Mouse (Mus musculus): ENCODE measurements around the gene Aagab. TPM values are rescaled to one million over a fixed set of nuclear protein-coding genes. Genes with fewer than 3 reads are reported as not detected.

Aagab gene
- polyA plus RNA-seq, 1 experiment from 2014 or later: 25.7 TPM

DNA sequence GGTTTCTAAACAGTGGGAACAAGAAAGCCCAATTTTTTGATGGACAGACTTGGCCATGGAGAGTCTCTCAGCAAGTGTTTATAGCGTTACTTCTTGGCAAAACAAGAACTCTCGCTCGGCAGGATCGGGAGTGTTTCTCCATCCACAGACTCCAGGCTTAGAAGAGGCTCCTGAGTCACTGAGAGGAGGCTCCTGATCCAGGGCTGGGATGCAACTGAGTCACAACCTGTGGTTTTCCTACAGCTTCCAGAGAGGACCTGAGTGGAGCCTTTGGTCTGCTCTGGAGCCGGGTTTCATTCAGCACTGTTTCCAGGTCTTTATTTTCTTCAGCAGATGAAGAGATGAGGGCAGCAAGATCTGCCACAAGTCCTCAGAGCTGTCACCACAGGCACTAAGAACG is 5.5 kb downstream of the Aagab start:
- ATAC-seq (ENCODE audit: insufficient number of reproducible peaks, low FRiP score, low TSS enrichment, low read depth): no peak
- WGBS: 64% methylated on average over 6 of the region's 6 CpGs
- H3K36me3 ChIP-seq: no peaks in the 10 kb centered on the region
- H3K4me2 ChIP-seq: no peak overlapping the region
- H3K27ac ChIP-seq: no peak overlapping the region
- H3K9me3 ChIP-seq: no peaks in the 10 kb centered on the region
- no peak overlapping the region for H3K4me3 ChIP-seq
- H3K9ac ChIP-seq: no peak overlapping the region
- peaks cover 47% of the 10 kb centered on the region for H3K4me1 ChIP-seq
- no peaks in the 10 kb centered on the region for H3K27me3 ChIP-seq

DNA sequence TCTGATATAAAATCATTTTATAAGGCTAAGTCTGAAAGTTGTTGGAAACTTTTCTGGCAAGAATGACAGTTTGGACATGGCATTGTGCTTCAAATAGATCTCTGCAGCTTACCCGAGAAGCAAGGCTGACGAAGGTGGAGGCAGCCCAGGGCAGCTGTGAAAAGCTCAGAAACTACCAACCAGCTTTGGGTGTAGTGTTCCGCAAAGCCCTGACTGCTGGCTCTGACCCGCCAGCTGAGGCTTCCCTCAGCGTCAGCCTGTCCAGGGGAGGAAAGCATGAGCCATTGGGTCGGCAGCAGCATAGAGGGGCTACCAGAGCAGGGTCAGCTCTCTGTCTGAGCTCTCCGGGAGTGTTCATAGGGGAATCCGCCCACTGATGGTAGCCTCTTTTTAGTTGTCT is 6.8 kb downstream of the Aagab start:
- no peak overlapping the region for H3K9ac ChIP-seq
- H3K4me3 ChIP-seq: no peak overlapping the region
- H3K4me1 ChIP-seq: peaks cover 47% of the 10 kb centered on the region
- 70% methylated on average over 8 of the region's 8 CpGs for WGBS
- no peaks in the 10 kb centered on the region for H3K36me3 ChIP-seq
- H3K9me3 ChIP-seq: no peaks in the 10 kb centered on the region
- 0 out of 2 replicates have a peak overlapping the region, but pooled peaks have one; percentile 22 for H3K27ac ChIP-seq
- H3K4me2 ChIP-seq: no peak overlapping the region
- no peak for ATAC-seq (ENCODE audit: insufficient number of reproducible peaks, low FRiP score, low TSS enrichment, low read depth)
- no peaks in the 10 kb centered on the region for H3K27me3 ChIP-seq

DNA sequence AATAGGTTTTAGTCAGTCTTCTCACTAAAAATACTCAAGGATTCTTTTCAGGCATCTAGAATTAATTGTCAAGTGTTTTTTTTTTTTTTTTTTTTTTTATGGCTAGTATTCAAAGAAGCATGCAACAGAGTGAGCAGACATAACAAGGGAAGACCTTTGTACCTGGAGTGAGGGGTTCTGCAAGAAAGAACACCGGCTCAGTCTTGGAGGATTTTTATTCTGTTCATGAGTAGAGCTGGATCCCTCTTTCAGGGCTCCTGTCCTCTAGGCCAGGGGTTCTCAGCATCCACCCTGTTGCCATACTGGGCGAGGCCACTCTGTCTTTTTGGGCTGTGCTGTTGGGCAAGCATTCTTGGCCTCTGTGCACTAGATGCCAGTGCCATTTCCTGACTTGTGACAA is 7.3 kb downstream of the Aagab start:
- WGBS: 92% methylated on average over 2 of the region's 2 CpGs
- Histone ChIP-seq H3K9me3 (no peaks in the 10 kb centered on the region), H3K4me1 (peaks cover 52% of the 10 kb centered on the region), H3K4me2 (no peak overlapping the region), H3K36me3 (no peaks in the 10 kb centered on the region), H3K27ac (0 out of 2 replicates have a peak overlapping the region, but pooled peaks have one; percentile 85), H3K4me3 (no peak overlapping the region), H3K9ac (no peak overlapping the region), H3K27me3 (no peaks in the 10 kb centered on the region)
- no peak for ATAC-seq (ENCODE audit: insufficient number of reproducible peaks, low FRiP score, low TSS enrichment, low read depth)

DNA sequence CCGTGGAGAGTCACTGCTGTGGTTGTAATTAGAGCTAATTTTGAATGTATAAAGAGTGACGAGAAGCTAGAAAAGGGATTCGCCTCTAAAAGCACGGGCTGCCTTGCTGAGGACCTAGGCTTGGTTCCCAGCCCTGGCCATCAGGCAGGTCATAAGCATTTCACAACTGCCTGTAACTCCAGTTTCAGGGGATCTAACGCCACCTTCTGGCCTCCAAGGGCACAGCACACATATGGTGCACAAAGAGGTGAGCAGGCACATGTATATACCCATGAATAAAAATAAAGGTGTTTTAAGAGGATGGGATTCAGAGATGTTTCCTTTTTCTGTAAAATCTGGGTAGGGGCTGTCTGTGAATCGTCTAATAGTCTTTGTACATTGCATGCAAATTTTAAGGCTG is 7.8 kb downstream of the Aagab start:
- Histone ChIP-seq H3K9me3 (no peaks in the 10 kb centered on the region), H3K4me3 (no peak overlapping the region), H3K4me2 (no peak overlapping the region), H3K27me3 (no peaks in the 10 kb centered on the region), H3K27ac (peak overlapping the region; percentile 85; the same call in 1 of the 2 replicates), H3K9ac (no peak overlapping the region), H3K36me3 (no peaks in the 10 kb centered on the region), H3K4me1 (peaks cover 54% of the 10 kb centered on the region)
- 80% methylated on average over 6 of the region's 6 CpGs for WGBS
- ATAC-seq (ENCODE audit: insufficient number of reproducible peaks, low FRiP score, low TSS enrichment, low read depth): no peak

DNA sequence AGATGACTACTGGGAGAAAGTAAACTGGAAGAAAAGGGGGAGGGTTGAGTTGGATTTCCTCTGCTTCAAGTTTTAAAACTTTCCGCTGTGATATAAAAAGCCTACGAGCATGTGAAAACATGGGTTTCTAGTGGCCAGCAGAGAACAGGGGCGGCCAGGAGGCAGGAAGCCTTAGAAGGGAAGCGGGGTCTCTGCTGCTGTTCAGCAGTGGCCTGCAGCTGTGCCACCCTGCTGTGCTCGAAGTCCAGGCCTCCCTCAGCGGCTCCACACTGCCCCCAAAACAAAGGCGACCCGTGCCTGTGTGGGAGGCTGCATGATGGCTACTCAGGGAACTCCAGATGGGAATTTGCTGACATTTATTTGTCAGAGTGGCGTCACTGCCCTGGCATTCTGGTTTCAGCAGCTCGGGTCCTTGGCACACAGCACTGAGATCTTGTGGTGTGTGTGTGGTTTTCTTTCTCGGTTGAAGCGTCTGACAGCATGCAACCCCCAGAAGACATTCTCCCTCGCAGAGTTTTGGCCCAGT is 8.4 kb downstream of the Aagab start:
- Histone ChIP-seq H3K4me2 (peak overlapping the region; percentile 32), H3K36me3 (no peaks in the 10 kb centered on the region), H3K4me1 (peaks cover 54% of the 10 kb centered on the region), H3K9ac (no peak overlapping the region), H3K4me3 (no peak overlapping the region), H3K27ac (peak overlapping the region; percentile 85), H3K27me3 (no peaks in the 10 kb centered on the region), H3K9me3 (no peaks in the 10 kb centered on the region)
- ATAC-seq (ENCODE audit: insufficient number of reproducible peaks, low FRiP score, low TSS enrichment, low read depth): peak; percentile 27; the same call in 1 of the 2 replicates
- 17% methylated on average over 13 of the region's 13 CpGs for WGBS

DNA sequence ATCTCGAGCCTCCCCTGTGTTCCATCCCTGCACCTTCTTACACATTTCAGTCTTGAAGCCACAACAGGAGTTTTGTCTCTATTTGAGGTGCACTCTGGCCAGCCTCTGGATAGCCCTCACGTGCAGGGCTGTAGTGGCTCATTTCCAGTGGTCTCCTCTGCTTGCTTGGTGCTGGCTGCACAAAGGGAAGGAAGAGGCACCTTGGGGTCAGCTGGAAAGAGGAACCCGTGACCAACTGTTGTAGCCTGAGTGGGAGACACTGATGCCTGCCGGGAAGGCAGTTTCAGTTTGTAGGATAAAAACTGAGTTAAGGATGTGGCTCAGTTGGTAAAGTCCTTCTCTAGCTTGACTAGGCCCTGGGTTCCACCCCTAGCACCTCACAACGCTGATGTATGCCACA is 9.5 kb downstream of the Aagab start:
- peaks cover 5% of the 10 kb centered on the region; the same call in 1 of the 2 replicates for H3K36me3 ChIP-seq
- H3K27ac ChIP-seq: peak overlapping the region; percentile 29
- WGBS: 63% methylated on average over 5 of the region's 5 CpGs
- ATAC-seq (ENCODE audit: insufficient number of reproducible peaks, low FRiP score, low TSS enrichment, low read depth): no peak
- no peaks in the 10 kb centered on the region for H3K9me3 ChIP-seq
- no peak overlapping the region for H3K4me2 ChIP-seq
- H3K4me3 ChIP-seq: no peak overlapping the region
- no peaks in the 10 kb centered on the region for H3K27me3 ChIP-seq
- H3K9ac ChIP-seq: no peak overlapping the region
- H3K4me1 ChIP-seq: peaks cover 54% of the 10 kb centered on the region

DNA sequence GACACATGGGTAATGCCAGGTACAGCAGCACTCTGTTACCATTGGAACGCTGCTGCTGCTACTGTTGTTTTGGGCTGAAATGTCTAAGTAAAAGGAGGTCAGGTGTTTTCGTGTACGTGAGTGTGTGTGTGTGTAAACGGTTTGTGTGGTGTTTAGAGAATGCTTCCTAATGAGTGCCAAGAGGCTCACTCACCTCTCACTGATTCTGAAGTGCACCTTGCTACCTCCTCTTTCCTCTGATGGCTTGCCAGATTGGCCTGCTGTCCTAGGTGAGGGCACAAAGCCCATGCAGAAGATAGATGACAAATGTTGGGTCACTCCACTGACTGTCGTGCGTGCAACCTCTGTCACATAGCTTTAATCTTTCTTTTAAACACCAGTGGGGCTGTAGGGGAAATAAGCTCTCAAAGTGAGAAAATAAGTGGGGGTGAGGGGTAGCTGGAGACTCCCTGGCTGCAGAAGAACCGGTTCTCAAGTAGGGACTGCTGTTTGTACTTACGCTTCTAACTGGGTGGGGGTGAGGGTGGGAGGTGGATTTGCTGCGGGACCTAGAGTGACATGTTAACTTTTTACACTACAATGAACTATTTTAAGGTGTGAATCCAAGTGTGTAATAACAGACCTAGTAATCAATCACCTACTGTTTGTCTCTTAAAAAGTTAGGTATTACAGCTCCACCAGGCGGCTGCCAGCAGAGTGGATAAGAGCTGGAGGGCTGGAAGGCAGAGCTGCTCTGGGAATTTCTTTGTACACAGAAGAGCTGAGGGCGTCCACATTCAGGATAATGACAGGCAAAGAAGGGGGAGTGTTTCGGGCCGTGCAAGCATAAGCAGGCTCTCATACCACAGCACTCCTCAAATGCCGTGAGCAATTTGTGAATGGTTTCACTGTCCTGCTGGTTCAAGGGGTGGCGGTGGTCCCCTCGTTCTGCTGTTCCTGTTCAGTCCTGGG is 10.4 kb downstream of the Aagab start:
- peak; percentile 55; the same call in 1 of the 2 replicates for ATAC-seq (ENCODE audit: insufficient number of reproducible peaks, low FRiP score, low TSS enrichment, low read depth)
- Histone ChIP-seq H3K4me3 (no peak overlapping the region), H3K9me3 (no peaks in the 10 kb centered on the region), H3K4me1 (peaks cover 54% of the 10 kb centered on the region), H3K9ac (no peak overlapping the region), H3K4me2 (peak overlapping the region; percentile 3; the same call in 1 of the 2 replicates), H3K27me3 (no peaks in the 10 kb centered on the region), H3K27ac (peak overlapping the region; percentile 61), H3K36me3 (peaks cover 11% of the 10 kb centered on the region)
- 35% methylated on average over 16 of the region's 16 CpGs for WGBS

DNA sequence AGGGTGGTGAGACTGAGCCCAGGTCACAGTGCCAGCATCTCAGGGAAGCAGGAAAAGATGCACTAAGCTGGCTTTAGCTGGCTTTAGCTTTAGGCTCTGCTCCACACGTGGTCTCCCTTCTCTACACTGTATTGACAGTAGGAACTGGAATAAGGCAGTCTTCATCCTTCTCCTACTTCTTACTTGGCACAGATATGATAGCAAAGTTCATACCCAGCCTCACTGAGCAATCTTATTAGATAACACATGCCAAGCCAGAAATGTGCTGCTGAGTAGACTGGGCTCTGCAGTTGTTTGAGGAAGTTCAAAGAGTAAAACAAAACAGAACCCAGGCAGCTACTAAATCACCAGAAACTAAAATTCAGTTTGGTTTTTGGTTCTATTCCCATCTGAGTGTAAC is 11.1 kb downstream of the Aagab start:
- Histone ChIP-seq H3K27ac (peak overlapping the region; percentile 61), H3K9me3 (no peaks in the 10 kb centered on the region), H3K4me3 (no peak overlapping the region), H3K9ac (no peak overlapping the region), H3K4me2 (peak overlapping the region; percentile 3; the same call in 1 of the 2 replicates), H3K36me3 (peaks cover 17% of the 10 kb centered on the region), H3K27me3 (no peaks in the 10 kb centered on the region), H3K4me1 (peaks cover 54% of the 10 kb centered on the region)
- 0 out of 2 replicates have a peak, but pooled peaks have one; percentile 11 for ATAC-seq (ENCODE audit: insufficient number of reproducible peaks, low FRiP score, low TSS enrichment, low read depth)
- 17% methylated on average over 1 of the region's 1 CpGs for WGBS

DNA sequence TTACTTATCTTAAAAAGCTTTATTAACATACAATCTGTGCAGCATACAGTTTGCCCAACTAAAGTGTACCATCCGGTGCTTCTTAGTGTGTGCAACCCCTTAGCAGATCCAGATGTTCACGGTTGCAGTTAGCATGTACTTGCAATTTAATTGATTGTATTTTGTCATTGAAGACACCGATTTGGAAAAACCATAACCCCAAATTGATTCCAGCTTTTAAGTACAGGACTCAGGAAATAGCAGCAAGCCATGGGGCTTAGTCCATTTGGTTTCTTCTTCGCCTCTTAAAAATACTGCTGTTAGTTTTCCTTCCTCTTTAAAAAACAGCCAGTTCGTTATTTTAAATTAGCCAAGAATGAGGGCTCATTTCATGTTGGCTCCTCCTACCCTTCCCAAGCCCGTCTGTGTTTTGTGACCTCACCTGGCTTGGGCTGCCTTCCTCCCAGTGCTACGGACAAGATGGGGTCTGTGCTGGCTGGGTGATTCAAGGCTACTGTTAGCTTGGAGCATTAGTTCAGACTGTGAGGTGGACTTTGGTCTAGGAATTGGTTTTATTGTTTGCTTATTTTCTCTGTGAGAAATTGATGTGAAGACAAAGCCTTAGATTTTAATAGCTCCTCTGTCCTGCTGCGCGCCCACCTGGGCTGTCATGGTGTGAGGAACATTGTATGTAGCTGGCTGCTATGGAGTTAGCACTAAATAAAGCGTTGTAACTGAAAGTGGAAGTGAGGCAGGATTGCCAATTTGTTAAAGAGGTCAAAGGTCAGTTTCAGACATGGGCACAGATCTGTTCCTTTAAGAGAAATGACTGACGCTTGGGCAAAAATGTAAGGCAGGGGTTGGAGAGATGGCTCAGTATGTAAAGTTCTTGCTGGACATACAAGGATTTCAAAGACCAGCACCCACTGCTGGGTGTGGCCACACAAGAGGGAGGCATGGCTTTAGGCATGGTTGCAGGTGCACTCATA is 11.8 kb downstream of the Aagab start:
- Histone ChIP-seq H3K9me3 (no peaks in the 10 kb centered on the region), H3K36me3 (peaks cover 17% of the 10 kb centered on the region), H3K27ac (no peak overlapping the region), H3K27me3 (no peaks in the 10 kb centered on the region), H3K4me3 (no peak overlapping the region), H3K4me2 (no peak overlapping the region), H3K4me1 (peaks cover 51% of the 10 kb centered on the region), H3K9ac (no peak overlapping the region)
- WGBS: 45% methylated on average over 11 of the region's 11 CpGs
- no peak for ATAC-seq (ENCODE audit: insufficient number of reproducible peaks, low FRiP score, low TSS enrichment, low read depth)

DNA sequence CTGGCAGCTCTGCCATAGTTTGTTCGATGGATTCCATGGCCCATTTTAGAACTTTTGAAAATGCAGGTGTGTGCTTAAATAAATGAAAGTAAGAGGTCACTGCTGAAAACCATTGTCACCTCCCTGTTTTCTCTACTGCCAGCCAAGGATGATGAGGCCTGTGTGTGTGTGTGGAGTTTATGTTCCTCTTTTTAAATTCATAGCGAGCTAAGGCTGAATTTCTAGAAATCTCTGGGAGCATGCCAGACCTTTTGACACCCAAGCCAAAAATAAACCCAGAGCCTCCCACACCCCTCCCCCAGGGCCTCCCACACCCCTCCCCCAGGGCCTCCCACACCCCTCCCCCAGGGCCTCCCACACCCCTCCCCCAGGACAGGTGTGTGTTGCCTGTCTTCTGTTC is 15.5 kb downstream of the Aagab start:
- Histone ChIP-seq H3K4me1 (peaks cover 19% of the 10 kb centered on the region), H3K36me3 (peaks cover 30% of the 10 kb centered on the region), H3K27ac (no peak overlapping the region), H3K27me3 (no peaks in the 10 kb centered on the region), H3K9me3 (no peaks in the 10 kb centered on the region), H3K9ac (no peak overlapping the region), H3K4me3 (no peak overlapping the region), H3K4me2 (no peak overlapping the region)
- 87% methylated on average over 2 of the region's 2 CpGs for WGBS
- no peak for ATAC-seq (ENCODE audit: insufficient number of reproducible peaks, low FRiP score, low TSS enrichment, low read depth)

DNA sequence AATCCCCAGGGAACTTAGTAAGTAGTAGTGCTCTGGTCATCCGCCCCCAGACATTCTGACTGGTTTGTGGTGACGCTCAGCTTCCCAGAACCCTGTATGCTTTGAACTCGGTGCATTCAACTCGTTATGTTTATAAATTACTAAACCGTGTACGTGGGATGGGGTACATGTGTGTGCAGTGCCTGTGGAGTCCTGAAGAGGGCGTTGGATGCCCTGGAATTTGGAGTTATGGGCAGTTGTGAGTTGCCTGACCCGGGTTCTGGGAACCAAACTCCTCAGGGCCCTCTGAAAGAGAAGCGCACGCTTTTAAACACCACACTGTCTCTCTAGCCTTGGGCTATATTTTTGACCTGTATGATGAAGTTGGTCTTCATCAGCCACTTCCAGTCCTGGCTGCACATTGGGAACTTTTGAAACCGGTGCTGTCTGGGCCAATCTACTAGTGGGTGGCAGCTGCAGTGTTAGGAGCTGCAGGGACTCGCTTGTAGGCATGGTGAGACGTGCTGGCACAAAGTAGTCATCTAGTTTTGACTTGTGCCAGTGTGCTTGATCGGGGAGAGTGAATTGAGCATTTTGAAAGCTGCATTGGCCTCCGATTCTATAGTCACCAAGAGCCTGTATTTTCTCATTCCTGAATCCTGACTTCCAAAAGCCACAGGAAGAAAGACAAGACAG is 21.6 kb downstream of the Aagab start:
- no peak for ATAC-seq (ENCODE audit: insufficient number of reproducible peaks, low FRiP score, low TSS enrichment, low read depth)
- 63% methylated on average over 15 of the region's 15 CpGs for WGBS
- Histone ChIP-seq H3K27ac (no peak overlapping the region), H3K4me3 (no peak overlapping the region), H3K27me3 (no peaks in the 10 kb centered on the region), H3K4me1 (no peaks in the 10 kb centered on the region), H3K36me3 (peaks cover 20% of the 10 kb centered on the region; the same call in 1 of the 2 replicates), H3K9ac (no peak overlapping the region), H3K9me3 (no peaks in the 10 kb centered on the region), H3K4me2 (no peak overlapping the region)
